Mouse (Mus musculus): ENCODE measurements around the gene Usp24. TPM values are rescaled to one million over a fixed set of nuclear protein-coding genes. Genes with fewer than 3 reads are reported as not detected.
A peak's percentile ranks its signal among the peaks of the same experiment; 100 is the strongest.
"Not testable (repeated sequence)": the region's sequence is repeated elsewhere in the genome, so short reads cannot be mapped to it uniquely, and the experiment has no call there.

Usp24 gene
- total and polyA plus RNA-seq, 3 experiments: 10.7 to 34.0 (median 32.9) TPM

- no peak for DNase-seq
Observed at GRCm38 (mm10) chr4:106318976-106319375, 3.0 kb downstream of the Usp24 start.

DNA sequence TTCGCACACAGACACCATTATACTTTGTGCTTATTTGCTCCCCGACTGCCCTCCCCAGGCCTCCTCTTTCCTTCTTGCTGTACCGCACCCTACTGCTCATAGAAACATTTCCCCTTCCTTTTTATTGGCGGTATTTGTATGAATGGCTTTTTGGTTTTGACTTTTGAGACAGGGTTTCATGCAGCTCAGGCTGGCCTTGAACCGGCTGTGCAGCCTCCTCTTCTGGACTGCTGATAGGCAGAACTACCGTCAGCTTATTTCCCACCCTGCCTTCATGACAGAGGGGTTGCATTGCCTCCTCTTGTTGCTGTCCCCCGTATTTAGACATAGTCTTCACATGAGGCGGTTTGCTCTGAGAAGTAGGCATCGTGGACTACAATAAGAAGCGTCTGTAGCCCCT lies 6.8 kb downstream of the Usp24 start:
- DNase-seq: no peak

GRCm38 (mm10) chr4:106323318-106323717 lies 7.3 kb downstream of the Usp24 start:
- DNase-seq: no peak

DNA sequence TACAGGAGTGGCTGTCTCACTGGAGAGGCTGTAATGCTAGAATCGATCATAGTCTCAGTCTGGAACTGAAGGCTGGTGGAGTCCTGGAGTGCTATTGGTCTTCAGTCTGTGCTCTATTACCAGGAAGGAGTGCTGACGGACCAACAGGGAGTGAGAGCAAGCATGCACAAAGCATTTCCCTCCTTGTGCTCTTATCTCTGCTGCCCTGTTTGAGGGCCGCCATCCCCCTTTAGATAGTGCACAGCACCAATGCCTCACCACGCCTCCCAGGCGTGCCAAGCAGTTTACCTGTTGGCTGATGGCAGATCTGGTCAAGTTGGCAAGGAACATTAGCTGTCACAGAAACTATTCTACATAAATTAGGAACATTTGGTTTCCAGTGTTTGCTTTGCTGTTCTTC lies 11.4 kb downstream of the Usp24 start:
- DNase-seq: no peak

DNA sequence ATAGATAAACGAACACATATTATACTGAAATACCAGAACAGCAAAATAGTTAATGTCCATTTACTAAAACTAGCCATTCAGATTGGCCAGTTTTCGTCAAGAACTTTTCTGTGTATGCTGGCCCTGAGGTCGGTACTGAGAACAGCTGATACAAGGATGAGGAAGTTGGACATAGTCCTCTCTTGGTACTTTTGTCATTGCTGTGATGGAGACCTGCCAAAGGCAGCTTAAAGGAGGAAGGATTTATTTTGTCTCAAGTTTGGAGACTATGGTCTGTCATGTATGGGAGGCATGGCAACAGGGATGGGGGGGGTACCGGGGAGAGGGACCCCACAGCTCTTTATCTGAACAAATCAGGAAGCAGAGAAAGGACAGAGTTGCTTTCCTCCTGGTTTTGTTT lies 12.7 kb downstream of the Usp24 start:
- DNase-seq: no peak

- not testable (repeated sequence) for DNase-seq
Observed at GRCm38 (mm10) chr4:106329171-106329570, 13.2 kb downstream of the Usp24 start.

DNA sequence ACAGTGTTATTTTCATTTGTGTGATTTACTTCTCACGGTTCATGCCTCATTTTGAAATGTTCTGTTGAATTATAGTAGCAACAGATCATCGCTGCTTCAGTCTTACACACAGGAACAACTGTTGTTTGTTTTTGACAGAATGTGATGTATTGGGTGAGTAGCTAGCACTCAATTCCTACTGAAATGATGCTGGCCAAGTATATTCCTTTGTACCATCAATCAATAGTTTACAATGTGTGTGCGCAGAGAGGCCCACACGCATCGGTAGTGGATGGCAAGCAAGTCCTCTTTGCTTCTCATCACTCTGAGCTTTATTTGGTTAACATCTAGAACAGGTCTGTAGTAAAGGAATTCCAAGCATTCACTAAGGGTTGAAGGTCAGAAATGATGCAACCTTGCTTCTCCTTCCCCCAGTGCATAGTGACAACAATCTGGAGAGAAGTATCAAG lies 14.4 kb downstream of the Usp24 start:
- peak; percentile 60 for DNase-seq

DNA sequence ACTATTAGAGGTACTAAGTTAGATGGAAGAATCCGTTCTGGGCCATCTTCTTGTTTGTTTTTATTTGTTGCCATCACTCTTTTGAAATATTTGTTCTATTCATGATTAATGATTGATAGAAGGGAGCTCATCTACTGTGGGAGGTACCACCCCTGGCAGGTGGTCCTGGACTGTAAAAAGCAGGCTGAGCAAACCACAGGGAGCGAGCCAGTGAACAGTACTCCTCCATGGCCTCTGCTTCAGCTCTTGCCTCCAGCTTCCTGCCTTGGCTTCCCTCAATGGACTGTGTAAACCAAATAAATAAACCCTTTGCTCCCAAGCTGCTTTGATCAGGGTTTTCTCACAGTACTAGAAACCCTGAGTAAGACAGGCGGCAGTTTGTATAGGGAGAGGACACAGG lies 17.1 kb downstream of the Usp24 start:
- DNase-seq: no peak

DNA sequence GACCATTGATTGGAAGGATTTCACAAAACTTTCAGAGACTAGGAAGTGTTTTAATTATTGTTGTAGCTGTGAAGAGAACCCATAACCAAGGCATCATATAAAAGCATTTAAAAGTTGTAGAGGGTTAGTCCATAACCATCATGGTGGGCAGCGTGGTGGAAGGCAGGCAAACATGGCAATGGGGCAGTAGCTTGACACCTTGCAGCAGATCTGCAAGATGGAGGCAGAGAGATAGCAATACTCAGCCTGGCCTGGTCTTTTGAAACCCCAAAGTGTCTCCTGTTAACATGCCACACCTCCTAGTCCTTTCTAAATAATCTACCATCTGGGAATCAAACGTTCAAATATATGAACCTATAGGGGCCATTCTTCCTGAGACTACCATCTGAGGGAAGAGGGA lies 17.6 kb downstream of the Usp24 start:
- no peak for DNase-seq

DNA sequence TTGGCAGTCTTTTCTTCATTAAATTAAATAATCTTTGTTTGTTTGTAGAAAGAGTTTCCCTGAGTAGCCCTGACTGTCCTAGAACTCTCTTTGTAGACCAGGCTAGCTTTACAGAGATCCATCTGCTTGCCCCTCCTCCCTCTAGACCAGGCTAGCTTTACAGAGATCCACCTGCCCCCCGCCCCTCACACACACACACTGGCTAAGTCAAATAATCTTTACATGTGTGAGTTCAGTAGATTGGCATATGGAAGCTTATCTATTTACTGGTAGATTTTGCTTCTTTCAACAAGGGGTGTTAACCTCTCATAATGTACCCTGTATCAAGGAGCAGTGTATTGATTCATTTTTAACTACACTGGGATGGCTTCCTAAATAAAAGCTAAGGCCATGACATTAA lies 19.8 kb downstream of the Usp24 start:
- no peak for DNase-seq

DNA sequence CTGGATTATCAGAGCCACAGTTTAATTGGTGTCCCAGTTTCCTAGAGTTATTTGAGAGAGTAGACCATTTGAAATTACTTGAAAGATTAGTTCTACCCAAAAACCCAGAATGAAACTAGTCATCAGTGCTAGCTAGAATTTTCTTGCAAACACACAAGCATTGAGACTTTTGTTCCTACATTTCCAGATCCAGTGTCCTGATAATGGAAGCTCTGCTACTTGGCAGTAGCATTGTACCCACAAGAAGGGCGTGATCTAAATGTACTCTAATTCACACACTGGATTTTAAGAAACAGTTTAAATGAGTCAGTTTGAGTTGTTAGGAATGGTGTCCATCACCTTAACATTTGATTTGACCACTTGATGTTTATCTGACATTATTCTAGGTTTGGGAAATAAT lies 31.7 kb downstream of the Usp24 start:
- no peak for DNase-seq

DNA sequence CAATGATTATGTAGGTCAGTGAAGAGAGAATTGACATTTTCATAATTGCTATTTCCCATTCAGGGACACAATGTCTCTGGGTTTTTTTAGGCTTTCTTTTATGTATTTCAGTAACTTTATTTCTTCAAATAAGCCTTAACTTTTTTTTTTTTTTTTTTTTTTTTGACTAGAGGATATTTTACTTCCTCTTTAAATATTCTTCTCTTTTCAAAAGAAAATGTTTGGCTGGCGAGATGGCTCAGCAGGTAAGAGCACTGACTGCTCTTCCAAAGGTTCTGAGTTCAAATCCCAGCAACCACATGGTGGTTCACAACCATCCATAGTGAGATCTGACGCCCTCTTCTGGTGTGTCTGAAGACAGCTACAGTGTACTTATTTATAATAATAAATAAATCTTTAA lies 39.0 kb downstream of the Usp24 start:
- DNase-seq: not testable (repeated sequence)

GRCm38 (mm10) chr4:106370013-106370412 lies 54.0 kb downstream of the Usp24 start:
- DNase-seq: no peak

DNA sequence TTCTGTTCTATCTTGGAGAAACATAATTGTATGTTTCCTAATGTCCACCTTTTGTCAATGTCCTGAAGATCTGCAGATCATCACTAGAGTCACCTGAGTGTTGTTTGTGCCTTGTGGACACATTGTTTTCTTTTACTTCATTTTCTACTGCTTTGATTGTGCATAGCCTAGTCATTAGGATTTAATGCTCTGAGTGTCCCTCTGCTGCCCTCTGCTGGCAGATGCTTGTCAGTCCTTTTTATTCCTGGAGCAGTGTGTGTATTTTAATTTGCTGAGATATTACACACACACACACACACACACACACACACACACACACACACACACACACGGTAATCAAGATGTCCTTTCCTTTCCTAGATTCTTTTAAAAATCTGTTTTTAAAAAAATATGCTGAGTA lies 59.8 kb downstream of the Usp24 start:
- DNase-seq: peak; percentile 76

DNA sequence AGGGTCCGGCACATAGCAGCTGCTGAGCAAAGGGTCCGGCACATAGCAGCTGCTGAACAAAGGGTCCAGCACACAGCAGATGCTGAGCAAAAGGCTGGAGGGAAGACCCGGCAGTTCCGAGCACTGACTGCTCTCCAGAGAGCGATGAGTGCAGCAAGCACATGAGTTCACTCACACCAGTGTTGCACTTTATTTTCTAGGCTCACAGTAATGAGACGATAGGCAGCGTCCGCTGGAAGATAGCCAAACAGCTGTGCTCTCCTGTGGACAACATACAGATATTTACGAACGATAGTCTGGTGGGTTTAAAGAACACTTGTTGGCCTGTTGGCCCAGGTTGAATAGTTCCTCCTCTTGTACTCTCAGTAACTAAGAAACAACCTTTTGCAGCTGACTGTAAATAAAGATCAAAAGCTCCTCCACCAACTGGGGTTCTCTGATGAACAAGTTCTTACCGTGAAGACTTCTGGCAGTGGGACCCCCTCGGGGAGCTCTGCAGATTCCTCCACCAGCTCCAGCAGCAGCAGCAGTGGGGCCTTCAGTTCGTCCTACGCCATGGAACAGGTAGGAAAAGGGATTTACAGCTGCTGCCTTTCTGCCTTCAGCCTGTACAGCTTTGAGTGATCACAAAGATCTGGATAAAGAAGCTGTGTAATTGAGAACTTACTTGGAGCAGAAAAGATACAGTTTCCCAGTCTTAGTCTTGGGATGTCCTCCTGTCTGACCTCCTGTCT lies 63.0 kb downstream of the Usp24 start:
- no peak for DNase-seq

GRCm38 (mm10) chr4:106381131-106381530 lies 65.1 kb downstream of the Usp24 start:
- no peak for DNase-seq

DNA sequence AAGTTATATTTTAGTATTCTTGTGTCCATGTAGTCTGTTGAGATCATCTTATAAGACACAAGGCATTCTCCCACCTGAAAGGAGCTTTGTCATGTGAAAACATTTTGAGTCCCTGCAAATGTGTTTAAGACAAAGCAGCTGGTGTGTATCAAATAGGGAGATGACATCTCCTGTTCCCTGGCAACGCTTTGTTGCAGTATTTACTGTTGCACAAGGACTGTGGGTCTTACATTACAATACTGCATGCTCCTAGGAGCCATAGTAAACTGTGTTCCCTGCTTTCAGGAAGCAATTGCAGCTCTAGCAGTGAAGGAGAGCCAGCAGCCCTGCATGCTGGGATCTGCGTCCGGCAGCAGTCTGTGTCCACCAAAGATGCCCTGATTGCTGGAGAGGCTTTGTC lies 73.9 kb downstream of the Usp24 start:
- DNase-seq: no peak

DNA sequence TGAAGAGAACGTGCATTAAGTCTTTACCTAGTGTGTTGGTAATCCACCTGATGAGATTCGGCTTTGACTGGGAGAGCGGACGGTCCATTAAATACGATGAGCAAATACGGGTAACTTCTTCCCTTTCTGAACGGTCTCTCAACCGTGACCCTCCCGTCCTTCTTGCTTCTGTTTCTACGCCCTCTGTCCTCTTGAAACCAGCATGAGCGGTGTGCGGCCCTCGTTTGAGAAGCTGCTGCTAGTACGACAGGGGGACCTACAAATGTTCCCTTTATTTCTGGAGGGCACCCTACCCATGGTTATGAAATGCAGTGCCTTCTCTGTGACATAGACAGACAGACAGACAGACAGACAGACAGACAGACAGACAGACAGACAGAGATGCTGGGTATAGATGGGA lies 93.6 kb downstream of the Usp24 start:
- no peak for DNase-seq

DNA sequence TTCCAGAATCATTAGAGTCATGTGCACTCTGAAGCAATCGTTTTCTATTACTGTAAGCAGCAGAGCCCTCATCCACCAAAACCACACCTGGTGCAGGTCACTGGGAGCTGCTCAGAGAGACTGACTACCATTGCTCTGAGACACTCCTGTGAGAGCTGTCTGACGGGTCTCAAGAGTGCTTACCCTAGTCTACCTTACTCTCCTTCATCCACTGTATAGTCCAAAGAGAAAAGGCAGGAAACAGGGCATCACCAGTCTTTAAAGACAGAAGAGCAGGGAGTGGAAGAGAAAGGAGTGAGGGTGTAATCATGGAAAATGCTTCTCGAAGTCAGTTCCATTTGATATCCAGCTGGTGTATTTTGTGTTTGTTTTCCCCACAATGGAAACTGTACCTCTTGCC lies 103.2 kb downstream of the Usp24 start:
- no peak for DNase-seq

DNA sequence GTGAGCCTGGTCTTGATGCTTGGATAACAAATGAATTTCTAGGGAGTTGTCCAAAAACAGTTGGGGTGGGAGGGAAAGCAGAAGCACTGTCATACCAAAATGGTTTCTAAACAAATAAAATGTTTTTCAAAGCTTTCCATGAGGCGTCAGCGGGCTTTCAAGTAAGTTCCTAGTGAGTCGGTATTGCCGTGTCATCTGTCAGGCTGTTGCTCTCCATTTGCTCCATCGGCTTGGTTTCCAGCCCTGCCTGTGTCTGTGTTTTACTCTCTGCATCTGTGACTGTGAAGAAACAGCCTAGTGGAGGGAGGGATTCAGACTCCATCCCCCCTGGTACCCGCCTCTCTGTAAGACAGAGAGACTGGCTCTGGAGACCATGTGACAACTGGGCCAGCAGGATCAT lies 103.8 kb downstream of the Usp24 start:
- DNase-seq: no peak

GRCm38 (mm10) chr4:106422597-106422996 lies 106.6 kb downstream of the Usp24 start:
- no peak for DNase-seq

GRCm38 (mm10) chr4:106424560-106424959 lies 108.5 kb downstream of the Usp24 start:
- DNase-seq: no peak

DNA sequence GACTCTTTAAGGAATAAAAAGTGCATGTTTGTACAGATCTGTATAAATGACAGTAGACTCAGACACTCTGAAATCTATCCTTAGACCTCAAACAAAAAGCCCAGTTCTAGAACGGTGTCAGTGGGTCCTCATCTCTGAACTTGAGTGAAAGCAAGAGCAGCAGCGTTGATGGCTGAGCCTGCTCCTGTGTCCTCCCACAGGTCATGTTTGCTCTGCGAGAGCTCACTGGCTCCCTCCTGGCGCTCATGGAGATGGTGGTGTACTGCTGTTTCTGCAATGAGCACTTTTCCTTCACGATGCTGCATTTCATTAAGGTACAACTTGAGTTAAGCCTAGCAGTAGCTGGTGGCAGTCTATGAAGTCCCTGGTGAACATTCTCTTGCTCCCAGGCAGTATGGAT lies 110.3 kb downstream of the Usp24 start:
- no peak for DNase-seq

DNA sequence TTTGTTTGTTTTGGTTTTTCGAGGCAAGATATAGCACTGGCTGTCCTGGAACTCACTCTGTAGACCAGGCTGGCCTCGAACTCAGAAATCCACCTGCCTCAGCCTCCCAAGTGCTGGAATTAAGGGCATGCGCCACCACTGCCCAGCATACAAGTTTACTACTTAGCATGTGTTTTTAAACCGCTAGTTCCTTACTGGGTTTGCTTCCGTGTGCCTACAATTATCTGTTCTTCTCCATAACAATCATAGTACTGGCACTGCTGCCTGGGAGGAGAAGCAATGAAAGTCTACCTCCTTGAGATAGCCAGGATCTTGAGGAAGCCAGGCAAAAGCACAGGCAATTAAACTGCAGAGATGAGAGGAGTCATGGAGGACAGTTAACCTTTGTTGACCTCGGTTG lies 112.6 kb downstream of the Usp24 start:
- DNase-seq: no peak

GRCm38 (mm10) chr4:106429106-106429505 lies 113.1 kb downstream of the Usp24 start:
- no peak for DNase-seq
